Mouse (Mus musculus) thymus, postnatal 36 days (tissue): ENCODE measurements around the gene Hectd4.
A peak's percentile ranks its signal among the peaks of the same experiment; 100 is the strongest.

Source experiments
- DNase-seq, 2 experiments: peaks; one replicate each; pipeline ENCODE4 v3.0.0; 2022; ENCODE audit warnings: mixed read lengths in 2 of 2

The Hectd4 gene

DNA sequence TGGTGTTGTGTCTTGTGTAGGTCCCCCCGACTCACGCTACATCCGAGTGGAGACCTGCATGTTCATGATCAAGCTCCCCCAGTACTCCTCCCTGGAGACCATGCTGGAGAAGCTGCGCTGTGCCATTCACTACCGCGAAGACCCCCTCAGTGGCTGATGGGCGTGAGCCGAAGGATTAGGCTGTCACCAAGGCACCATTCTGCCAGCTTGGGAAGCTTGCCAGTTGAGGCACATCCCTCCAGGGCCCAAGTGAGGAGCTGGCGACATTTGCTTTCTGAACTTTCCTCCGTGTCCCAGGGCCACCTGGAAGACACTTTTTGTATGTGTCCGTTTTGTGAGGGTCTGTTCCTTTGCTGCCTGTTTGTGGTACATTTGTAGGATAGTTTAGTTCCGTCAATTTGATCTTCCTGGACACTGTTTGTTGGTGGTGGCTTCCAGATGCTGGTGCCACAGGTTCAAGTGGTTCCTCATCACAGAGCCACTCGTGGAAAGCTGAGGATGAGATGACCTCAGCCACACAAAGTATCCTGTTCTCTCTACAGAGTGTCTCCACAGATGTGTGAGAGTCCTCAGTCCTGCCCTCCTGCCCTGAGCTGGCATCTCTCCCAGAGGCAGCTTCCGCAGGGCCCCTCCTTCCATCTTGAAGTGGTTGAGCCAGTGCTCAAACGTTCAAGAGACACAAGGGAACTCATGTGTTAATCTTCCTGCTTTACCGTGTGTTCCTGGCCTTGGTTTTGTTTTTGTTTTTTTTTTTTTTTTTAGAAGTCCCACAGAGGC is 146.6 kb downstream of the Hectd4 start:
- no peak for DNase-seq

DNA sequence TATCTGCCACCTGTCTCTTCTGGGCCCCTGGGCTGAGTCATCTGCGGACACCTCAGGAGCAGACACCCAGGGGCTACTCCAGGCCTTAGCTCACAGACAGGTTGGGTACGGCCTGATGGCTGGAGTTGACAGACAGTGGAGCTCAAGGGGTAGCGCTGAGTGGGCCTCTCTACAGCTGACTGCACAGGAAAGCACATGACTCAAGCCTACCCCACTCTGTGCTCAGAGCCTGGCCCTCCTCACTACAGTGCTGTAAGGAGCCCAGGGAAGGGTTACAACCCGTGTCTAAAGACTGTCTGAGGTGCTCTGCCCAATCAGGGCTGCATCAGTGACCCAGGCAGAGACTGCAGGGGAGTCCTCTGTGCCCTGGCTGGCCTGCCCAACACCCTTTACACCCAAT is 147.2 kb downstream of the Hectd4 start:
- DNase-seq = no peak

DNA sequence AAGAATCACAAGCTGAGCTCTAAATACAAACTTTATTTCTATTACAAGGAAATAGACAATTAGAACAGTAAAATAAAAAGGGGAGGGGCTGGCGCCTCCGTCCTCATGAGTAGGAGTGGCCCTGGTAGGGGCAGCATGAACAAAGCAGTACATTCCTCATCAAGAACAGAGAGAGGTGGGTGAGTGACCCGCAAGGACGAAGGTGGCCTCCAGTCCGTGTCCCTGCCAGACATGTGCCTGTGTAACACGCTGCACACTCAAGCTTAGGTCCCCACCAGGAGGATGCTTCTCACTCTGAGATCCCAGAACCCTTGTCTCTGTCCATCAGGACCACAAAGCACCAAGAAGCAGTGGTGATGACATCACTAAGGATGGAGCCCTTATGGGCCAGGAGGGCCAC is 151.7 kb downstream of the Hectd4 start:
- no peak for DNase-seq

DNA sequence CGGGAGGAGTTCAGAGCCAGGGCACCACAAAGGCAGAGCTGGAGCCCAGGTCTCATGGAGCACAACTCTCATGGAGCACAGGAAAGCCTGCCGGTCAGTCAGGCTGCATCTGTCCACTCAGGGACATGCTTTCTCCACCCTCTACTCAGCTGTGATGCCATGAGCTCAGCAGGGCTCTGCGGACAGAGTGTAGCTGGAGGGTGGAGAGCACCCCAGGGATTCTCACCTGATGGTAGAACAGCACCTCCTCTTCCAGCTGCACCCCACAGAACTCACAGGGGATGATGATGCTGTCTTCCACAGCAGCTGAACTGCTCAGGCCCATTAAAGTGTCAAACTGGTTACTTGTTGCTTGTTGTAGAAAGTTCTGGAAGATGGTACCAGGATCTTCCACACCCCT is 154.8 kb downstream of the Hectd4 start:
- no peak for DNase-seq

DNA sequence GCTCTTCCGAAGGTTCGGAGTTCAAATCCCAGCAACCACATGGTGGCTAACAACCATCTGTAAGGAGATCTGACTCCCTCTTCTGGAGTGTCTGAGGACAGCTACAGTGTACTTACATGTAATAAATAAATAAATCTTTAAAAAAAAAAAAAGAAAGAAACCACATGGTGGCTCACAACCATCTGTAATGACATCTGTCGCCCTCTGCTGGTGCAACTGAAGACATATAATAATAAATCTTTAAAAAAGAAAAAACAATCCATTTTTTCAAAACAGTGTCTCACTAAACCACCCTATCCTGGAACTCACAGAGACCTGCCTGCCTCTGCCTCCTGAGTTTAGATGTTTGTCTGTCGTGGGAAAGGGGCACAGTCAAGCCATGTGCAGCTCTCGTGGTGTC is 157.0 kb downstream of the Hectd4 start:
- peak in 1 of 2 experiments; percentile 24 for DNase-seq

DNA sequence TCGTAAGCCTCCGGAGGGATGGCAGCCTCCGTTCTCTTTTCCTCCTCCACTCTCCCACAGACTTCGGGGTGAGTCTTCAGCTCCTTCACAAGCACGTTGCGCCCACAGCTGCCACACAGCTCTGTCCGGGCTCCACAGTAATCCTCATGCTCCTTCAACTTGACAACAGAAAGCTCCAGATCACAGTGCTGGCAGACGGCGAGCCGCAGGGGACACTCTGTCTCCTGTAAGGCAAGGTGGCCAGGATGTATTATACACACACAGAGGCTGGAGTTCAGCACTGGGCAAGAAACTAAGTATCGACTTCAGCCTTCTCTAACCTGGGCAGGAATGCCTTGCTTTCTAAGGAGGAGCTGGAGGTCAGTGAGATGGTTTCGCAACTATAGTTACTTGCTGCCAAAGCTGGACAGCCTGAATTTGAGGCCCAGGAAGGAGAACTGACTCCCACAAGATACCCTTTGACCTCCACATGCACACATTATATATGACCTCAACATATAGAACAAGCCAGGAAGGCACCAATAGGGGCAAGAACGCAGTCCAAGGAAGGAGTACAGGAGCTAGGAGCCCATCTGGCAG is 158.7 kb downstream of the Hectd4 start:
- no peak for DNase-seq

DNA sequence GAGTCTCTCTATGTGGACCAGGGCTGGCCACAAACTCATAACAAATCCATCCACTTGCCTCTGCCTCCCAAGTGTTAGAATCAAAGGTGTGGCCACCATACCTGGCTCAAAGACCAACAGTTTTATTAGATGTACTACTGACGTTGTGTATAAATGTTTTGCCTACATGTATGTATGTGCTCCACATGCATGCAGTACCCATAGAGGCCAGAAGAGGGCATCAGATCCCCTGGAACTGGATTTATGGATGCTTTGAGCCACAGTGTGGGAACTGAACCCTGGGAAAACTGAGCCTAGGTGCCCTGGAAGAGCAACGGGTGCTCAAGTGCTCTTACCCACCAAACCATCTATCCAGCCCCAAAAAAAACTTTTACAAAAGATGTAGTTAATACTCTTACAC is 160.7 kb downstream of the Hectd4 start:
- DNase-seq = no peak

DNA sequence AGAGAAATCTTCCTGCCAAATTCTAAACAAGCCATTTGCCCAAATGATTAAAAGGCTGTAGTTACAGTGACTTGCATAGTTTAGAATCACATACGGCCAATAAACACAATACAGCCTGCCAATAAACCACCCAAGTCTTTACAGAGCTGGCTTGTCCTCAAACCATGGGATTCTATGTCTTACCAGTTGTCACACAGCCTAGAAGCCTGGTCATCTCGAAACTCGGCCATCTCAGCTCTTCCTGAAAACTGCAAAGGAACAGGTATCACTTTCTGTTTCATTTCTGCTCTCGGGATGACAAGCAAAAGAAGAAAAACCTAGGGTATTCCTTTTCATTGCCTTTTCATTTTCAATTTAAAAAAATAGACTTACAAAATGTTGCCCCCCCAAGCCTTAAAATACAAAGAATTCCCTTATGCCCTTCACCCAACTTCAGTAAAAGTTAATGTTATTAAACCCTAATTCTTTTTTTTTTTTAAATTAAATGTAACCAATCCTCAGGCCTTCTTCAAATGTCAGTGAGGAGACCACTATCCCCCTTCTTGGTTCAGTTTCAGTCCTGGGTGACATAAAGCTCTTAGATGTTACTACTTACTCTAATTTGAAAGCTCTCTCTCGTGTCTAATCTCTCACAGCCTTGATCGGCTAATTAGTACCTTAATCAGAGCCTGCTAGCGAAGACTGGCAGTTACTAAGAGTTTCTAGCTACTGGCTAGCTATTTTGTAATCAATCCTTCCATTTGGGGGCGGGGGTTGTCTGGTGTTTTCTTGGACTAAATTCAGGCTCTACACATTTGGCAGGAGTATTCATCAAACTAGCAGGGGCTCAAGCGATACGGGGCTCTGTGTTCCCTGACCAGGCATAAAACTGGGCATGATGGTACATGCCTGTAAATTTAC is 164.1 kb downstream of the Hectd4 start:
- DNase-seq = no peak

DNA sequence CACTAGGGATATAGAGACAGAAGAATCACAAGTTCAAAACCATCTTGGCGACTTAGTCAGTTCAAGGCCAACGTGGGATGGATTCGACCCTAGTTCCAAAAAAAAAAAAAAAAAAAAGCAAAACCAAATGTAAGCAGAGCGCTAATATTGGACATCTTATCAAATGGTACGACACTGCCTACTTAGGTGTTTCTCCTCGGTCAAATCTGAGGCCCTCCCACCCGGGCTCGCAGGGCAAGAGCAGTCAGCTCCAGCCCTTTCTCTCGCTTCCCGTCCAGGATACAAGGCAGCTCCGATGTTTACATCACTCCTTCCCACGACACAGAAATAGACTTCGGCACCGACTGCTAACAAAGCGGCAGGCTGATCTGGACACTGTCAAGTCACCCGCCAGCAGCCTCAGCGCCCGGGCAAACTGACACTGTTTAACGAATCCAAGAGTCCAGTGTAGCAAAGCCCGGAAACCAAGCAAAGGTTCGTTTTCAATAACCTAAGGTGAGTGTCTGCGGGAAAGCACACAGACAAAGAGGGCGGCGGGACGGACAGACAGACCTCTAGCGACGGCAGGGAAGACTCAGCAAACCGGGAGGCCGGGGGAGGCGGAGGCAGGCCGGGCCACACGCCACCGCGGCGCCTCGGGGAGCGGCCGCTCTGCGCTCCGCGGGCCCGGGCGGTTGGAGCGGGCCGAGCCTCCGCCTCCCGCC is 164.9 kb downstream of the Hectd4 start:
- no peak for DNase-seq

DNA sequence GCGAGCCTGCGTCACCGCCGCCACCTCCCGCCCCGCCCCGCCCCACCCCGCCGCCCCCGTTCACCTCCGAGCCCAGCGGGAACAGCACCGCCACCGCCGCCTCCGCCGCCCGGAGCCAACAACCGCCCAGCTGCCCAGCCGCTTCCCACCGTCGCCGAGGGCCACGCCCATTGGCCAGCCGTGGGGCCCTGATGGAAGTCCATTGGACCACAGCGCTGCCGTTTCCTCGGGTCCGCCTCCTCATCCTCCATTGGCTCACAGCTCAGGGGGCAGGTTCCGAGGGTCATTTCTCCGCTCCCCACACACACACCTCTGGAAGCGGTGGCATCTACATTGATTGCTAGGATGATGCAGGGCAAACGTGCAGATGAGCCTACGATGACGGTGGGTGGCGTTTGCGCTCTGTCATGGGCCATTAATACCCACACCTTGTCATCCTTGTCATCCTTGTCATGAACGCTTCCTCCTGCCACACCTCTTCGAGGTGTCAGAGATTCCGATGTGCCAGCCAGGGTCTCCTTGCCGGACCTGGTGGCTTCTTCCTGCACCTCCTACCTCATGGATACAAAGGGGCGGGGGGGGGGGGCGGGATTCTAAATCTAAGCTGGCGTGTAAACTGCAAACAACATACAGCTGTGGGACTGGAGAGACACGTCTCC is 165.6 kb downstream of the Hectd4 start, which contains the start of gene Trafd1:
Gene Trafd1 (minus strand): TSS at position 172 of the 659 bp plus-strand sequence.
- DNase-seq = peak; percentile 84 to 92

DNA sequence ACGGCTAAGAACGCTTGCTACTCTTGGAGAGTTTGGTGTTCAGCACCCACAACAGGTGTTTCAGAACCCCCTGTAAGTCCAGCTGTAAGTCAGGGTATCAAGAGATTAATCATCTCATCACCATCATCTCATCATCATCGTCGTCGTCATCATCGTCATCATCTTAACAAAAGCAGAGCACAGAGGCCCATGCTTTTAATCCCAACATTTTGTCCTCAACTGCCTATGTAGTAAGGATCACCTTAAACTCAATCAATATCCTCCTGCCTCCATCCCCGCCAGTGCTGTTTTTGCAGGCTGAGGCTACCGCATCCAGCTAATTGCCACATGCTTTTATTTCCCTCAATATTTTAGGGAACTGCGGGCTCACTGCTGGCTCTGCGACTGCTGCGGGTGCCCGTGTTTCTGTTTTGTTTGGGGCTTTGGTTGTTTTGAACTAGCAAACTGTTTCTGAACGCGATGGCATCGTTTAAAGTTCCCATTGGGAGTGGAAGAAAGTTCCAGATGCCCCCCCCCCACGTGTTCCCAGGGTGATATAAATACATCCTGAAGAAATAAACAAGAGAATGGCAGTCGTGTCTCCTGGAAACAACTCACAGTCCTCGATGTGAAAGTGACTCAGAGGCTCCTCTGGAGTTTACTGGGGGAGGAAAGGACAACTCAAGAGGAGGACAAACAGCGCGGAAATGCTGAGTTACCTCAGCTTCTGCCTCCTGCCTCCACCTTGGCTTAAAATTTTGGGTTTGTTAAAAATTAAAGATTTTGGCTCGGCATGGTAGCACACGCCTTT is 166.3 kb downstream of the Hectd4 start:
- no peak for DNase-seq

DNA sequence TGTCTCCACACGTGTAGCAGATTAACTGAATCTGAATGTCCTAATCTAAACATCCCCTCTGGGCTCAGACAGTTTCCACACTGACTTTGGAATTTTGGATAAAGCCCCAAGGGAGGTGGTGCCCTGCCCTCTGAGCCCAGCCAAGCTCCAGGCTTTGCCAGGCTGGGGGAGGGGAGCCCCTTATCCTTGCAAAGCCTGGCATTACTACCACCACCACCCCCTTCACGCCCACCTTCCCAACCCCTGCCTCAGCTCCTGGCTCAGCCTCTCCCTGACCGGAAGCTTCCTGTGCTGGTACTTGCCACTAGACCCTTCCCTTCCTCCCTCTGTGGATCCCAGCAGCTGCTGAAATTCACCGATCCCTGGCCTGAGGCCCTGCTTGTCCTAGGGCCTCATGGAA is 167.1 kb downstream of the Hectd4 start:
- DNase-seq = no peak

DNA sequence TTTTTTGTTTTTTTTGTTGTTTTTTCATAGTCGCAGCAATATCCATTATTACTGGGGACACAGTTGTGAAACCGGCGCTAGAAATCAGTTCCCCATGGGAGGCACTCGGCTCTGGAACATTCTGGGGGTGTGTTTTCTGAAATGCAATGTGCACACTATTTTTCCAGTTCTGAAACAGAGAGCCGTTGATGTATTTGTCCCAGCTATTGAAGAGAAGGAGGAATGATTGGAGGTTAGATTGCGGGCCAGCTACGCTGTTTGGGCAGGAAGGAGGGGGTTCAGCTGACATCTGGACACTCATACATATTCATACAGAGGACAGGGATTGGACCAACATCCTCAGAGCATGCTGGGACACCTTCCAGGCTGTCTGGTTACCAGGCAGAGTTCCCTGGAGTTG is 169.1 kb downstream of the Hectd4 start:
- DNase-seq = no peak

DNA sequence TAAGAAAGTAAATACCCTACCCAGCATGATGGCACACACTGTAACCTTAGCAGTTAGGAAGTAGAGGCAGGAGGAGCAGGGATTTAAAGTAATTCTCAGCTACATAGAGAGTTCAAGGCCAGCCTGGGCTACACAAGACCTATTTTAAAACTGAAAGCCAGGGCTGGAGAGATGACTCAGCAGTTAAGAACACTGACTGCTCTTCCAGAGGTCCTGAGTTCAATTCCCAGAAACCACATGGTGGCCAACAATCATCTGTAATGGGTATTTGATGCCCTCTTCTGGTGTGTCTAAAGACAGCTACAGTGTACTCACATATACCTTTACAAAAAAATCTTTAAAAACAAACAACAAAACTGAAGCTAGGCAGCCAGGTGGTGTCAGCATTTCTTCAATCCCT is 169.7 kb downstream of the Hectd4 start:
- no peak for DNase-seq

DNA sequence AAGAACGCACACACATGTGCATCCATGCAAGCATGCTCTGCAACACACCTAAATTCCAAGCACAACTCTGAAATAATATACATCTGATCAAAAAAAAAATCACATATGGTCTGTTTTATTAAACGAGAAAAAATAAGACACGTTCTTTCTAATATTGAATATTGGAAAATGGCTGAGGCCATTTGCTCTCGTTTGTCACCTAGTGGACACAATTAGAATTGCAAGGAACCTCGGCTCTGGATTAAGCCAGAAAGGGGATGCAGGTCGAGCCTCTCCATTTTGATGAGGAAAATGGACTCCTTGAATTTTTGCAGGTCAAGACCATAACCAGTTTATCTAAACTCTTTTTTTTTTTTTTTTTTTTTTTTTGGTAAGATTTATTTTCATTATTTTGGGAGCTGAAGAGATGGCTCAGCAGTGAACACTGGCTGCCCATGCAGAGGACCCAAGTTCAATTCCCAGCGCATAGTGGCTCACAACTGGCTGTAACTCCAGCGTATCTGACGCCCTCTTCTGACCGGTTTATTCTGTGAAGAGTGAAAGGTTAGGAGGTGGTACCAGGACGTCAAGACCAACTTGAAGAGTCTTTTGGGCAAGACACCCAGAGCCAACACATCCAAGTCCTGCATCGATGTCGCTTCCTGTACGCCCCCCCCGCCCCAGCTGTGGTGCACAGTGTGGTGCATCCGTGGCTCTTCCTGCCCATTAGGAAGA is 172.8 kb downstream of the Hectd4 start:
- no peak for DNase-seq

DNA sequence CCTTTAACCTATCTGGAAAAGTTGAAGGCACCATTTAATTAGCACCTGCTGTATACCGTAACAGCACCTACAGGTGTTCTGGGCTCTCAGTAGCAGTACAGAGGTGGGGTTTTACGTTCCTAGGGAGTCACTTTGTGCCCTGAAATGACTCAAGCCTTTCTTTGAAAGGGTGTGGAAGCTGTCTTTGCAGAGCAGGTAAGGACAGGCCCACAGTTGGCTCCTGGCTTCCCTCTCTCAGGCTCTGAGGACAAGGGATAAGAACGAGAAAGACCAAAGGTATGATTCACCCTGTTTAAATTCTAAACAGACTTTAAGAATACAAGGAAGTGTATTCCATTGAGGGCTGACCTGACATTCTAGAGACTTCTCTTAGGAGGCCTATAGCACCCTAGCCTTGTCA is 173.4 kb downstream of the Hectd4 start:
- no peak for DNase-seq

DNA sequence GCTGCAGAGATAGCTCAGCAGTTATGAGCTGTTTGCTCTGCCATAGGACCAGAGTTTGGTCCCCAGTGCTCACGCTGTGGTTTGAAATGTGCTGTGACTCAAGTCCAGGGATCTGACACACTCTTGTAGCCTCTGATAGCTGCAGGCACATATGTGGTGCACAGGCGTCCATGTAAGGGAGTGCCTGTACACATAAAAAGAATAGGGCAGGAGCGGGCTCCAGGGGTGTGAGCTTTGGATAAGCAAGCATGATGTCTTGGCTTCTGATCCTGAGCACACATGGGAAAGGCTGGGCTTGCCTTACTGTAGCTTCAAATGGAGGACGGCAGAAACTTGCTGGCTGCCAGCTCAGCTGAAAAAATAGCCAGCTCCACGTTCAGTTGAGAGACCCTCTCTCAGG is 175.6 kb downstream of the Hectd4 start:
- DNase-seq = no peak

DNA sequence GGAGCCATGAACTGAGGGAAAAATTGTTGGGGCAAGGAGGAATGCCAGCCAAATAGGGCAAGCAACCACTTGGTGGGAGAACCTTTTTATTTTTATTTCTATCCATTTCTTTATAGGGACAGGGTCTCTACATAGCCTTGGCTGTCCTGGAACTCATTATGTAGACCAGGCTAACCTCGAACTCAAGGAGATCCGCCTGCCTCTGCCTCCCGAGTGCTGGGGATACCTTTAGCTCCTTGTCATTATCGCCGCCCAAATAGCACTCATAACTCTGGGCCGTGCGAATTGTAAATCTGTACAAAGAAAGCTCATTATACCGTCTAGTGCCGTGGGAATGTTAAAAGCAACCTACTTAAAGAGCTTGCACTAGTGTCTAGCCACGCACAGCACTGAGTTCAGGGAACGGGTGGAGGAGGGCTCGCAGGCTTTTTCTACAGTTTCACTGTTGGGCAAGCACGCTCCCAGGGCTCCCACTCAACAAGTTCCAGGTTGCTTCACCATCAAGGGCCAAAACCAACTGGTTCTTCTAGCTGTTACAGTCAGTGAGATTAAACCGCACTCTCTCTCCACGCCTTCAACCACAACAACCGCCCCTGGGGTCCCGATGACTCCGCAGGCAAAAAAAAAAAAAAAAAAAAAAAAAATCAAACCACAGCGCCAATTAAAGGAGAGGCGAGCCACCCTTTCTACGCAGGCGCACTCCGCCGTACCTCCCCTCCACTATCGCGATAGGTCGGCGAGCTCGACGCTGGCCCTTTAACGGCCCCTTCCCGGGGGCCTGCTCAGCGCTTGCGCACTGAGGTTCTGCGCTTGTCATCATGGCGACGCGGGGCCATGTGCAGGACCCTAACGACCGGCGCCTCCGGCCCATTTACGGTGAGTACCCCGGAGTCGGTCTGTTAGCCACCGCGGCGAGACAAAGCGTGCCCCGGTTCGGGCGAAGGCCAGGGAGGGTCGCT is 177.4 kb downstream of the Hectd4 start, which contains the start of gene Naa25:
Gene Naa25 (plus strand): TSS at position 750 of the 959 bp plus-strand sequence.
- DNase-seq = peak; percentile 92 to 96

DNA sequence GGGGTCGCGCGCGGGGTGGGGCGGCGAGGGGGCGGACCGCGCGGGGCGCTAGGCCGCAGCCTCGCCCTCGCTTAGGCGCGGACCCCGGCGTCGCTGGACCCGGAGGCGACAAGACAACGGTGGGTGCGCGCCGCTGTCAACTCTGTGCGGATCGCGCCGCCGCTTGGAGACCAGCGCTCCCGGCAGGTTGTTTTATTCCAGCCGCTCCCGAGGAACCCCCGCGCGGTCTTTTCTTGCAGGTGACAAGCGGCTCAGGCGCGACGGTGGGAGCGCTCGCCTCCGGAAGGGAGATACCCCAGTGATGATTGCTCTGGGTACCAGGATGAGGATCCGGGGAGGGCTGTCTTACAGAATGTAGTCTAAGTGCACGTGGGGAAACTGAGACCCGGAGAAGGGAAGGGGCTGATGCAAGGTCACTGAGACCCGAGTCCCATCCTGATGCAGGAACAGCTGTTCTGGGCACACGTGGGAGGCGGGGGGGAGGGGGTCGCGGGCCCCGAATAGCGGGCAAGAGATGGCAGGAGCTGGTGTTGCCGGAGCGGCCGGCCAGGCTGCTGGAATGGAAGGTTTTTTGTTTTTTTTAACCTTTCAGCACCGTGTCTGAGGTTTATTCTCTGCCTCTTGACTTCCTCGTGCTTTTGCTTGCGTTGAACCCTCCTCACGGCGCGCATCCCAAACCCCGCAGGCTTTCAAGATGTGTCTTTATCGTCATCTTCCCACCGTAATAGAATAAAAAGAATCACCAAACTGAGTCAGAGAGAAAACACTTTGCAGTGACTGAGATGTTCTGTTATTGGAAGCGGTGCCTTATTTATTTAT is 178.3 kb downstream of the Hectd4 start:
- DNase-seq = no peak
